Mouse (Mus musculus): ENCODE results near the gene Tubb1. TPM values are rescaled to one million over a fixed set of nuclear protein-coding genes. Genes with fewer than 3 reads are reported as not detected.

Tubb1 gene
- total and polyA plus RNA-seq, 3 experiments = 0.05 TPM; not detected in 2

- DNase-seq (ENCODE audit: low spot score) (no peak), ATAC-seq (ENCODE audit: extremely low read depth, insufficient number of reproducible peaks, low FRiP score, poor library complexity, severe bottlenecking) (no peak)
- H3K36me3 ChIP-seq (replicated peaks) = peaks cover 56% of the 10 kb centered on the region
- no peaks in the 10 kb centered on the region for H3K9me3 ChIP-seq (replicated peaks)
- TF ChIP-seq POLR2AphosphoS5 (IDR thresholded peaks at IDR 0.05; ENCODE audit: insufficient replicate concordance, low read depth, low read length) = no peak
- no peak for TF ChIP-seq TAL1 (conservative IDR thresholded peaks at IDR 0.05; ENCODE audit: low read depth, low read length)
- TF ChIP-seq GATA2 (IDR thresholded peaks at IDR 0.05; ENCODE audit: borderline replicate concordance, low read depth, low read length) = no peak
- no peak for TF ChIP-seq CTCF (IDR thresholded peaks at IDR 0.05; ENCODE audit: low read depth, low read length)
- TF ChIP-seq GATA1 (IDR thresholded peaks at IDR 0.05; ENCODE audit: borderline replicate concordance, low read length) = no peak
- H3K27me3 ChIP-seq (ENCODE audit: insufficient read depth, low read length) = peaks cover 24% of the 10 kb centered on the region
- H3K4me1 ChIP-seq (ENCODE audit: insufficient read depth, low read depth, low read length) = peaks cover 26% of the 10 kb centered on the region
- no peak overlapping the region for H3K4me3 ChIP-seq (ENCODE audit: low read depth, low read length)
Measured at GRCm38 (mm10) chr2:174436076-174436701, 14.3 kb upstream of the Tubb1 start.

GRCm38 (mm10) chr2:174436916-174437696 is 13.4 kb upstream of the Tubb1 start:
- Histone ChIP-seq H3K9me3 (replicated peaks) (no peaks in the 10 kb centered on the region), H3K4me3 (ENCODE audit: low read depth, low read length) (no peak overlapping the region), H3K4me1 (ENCODE audit: insufficient read depth, low read depth, low read length) (peaks cover 26% of the 10 kb centered on the region), H3K27me3 (ENCODE audit: insufficient read depth, low read length) (peaks cover 28% of the 10 kb centered on the region), H3K36me3 (replicated peaks) (peaks cover 54% of the 10 kb centered on the region)
- ATAC-seq (ENCODE audit: extremely low read depth, insufficient number of reproducible peaks, low FRiP score, poor library complexity, severe bottlenecking) (no peak), DNase-seq (ENCODE audit: low spot score) (no peak)
- TF ChIP-seq GATA2 (IDR thresholded peaks at IDR 0.05; ENCODE audit: borderline replicate concordance, low read depth, low read length) (no peak), POLR2AphosphoS5 (IDR thresholded peaks at IDR 0.05; ENCODE audit: insufficient replicate concordance, low read depth, low read length) (no peak), GATA1 (IDR thresholded peaks at IDR 0.05; ENCODE audit: borderline replicate concordance, low read length) (no peak), TAL1 (conservative IDR thresholded peaks at IDR 0.05; ENCODE audit: low read depth, low read length) (no peak), CTCF (IDR thresholded peaks at IDR 0.05; ENCODE audit: low read depth, low read length) (no peak)

GRCm38 (mm10) chr2:174437697-174437982 is 12.9 kb upstream of the Tubb1 start:
- H3K9me3 ChIP-seq (replicated peaks) = no peaks in the 10 kb centered on the region
- peak overlapping the region; percentile 77; the same call in 1 of the 2 replicates for H3K4me3 ChIP-seq (ENCODE audit: low read depth, low read length)
- no peak for DNase-seq (ENCODE audit: low spot score)
- ATAC-seq (ENCODE audit: extremely low read depth, insufficient number of reproducible peaks, low FRiP score, poor library complexity, severe bottlenecking) = no peak
- peaks cover 28% of the 10 kb centered on the region for H3K4me1 ChIP-seq (ENCODE audit: insufficient read depth, low read depth, low read length)
- peaks cover 31% of the 10 kb centered on the region for H3K27me3 ChIP-seq (ENCODE audit: insufficient read depth, low read length)
- H3K36me3 ChIP-seq (replicated peaks) = peaks cover 49% of the 10 kb centered on the region
- no peak for TF ChIP-seq TAL1 (conservative IDR thresholded peaks at IDR 0.05; ENCODE audit: low read depth, low read length)

GRCm38 (mm10) chr2:174438181-174438580 is 12.3 kb upstream of the Tubb1 start:
- Histone ChIP-seq H3K4me3 (ENCODE audit: low read depth, low read length) (peak overlapping the region; percentile 77), H3K27me3 (ENCODE audit: insufficient read depth, low read length) (peaks cover 33% of the 10 kb centered on the region), H3K36me3 (replicated peaks) (peaks cover 45% of the 10 kb centered on the region), H3K9me3 (replicated peaks) (no peaks in the 10 kb centered on the region), H3K4me1 (ENCODE audit: insufficient read depth, low read depth, low read length) (peaks cover 28% of the 10 kb centered on the region)
- DNase-seq (ENCODE audit: low spot score) (no peak), ATAC-seq (ENCODE audit: extremely low read depth, insufficient number of reproducible peaks, low FRiP score, poor library complexity, severe bottlenecking) (no peak)
- TF ChIP-seq POLR2AphosphoS5 (IDR thresholded peaks at IDR 0.05; ENCODE audit: insufficient replicate concordance, low read depth, low read length) = no peak
- no peak for TF ChIP-seq GATA1 (IDR thresholded peaks at IDR 0.05; ENCODE audit: borderline replicate concordance, low read length)
- TF ChIP-seq GATA2 (IDR thresholded peaks at IDR 0.05; ENCODE audit: borderline replicate concordance, low read depth, low read length) = no peak
- no peak for TF ChIP-seq TAL1 (conservative IDR thresholded peaks at IDR 0.05; ENCODE audit: low read depth, low read length)
- no peak for TF ChIP-seq CTCF (IDR thresholded peaks at IDR 0.05; ENCODE audit: low read depth, low read length)

- DNase-seq (ENCODE audit: low spot score) (peak; percentile 57), ATAC-seq (ENCODE audit: extremely low read depth, insufficient number of reproducible peaks, low FRiP score, poor library complexity, severe bottlenecking) (peak; percentile 52)
- Histone ChIP-seq H3K36me3 (replicated peaks) (peaks cover 38% of the 10 kb centered on the region), H3K9me3 (replicated peaks) (no peaks in the 10 kb centered on the region), H3K27me3 (ENCODE audit: insufficient read depth, low read length) (peaks cover 39% of the 10 kb centered on the region), H3K4me3 (ENCODE audit: low read depth, low read length) (peak within 1 kb of the TSS; percentile 77), H3K4me1 (ENCODE audit: insufficient read depth, low read depth, low read length) (peaks cover 28% of the 10 kb centered on the region)
- TF ChIP-seq CTCF (IDR thresholded peaks at IDR 0.05; ENCODE audit: low read depth, low read length) = no peak
- no peak for TF ChIP-seq TAL1 (conservative IDR thresholded peaks at IDR 0.05; ENCODE audit: low read depth, low read length)
- no peak for TF ChIP-seq GATA1 (IDR thresholded peaks at IDR 0.05; ENCODE audit: borderline replicate concordance, low read length)
- no peak for TF ChIP-seq POLR2AphosphoS5 (IDR thresholded peaks at IDR 0.05; ENCODE audit: insufficient replicate concordance, low read depth, low read length)
- no peak for TF ChIP-seq GATA2 (IDR thresholded peaks at IDR 0.05; ENCODE audit: borderline replicate concordance, low read depth, low read length)
Measured at GRCm38 (mm10) chr2:174438737-174439449, 11.6 kb upstream of the Tubb1 start, which contains the start of gene Ctsz. Gene Ctsz (minus strand): TSS chr2:174439039.

- Histone ChIP-seq H3K9me3 (replicated peaks) (no peaks in the 10 kb centered on the region), H3K27me3 (ENCODE audit: insufficient read depth, low read length) (peaks cover 45% of the 10 kb centered on the region), H3K36me3 (replicated peaks) (peaks cover 33% of the 10 kb centered on the region), H3K4me1 (ENCODE audit: insufficient read depth, low read depth, low read length) (peaks cover 28% of the 10 kb centered on the region), H3K4me3 (ENCODE audit: low read depth, low read length) (no peak overlapping the region)
- TF ChIP-seq POLR2AphosphoS5 (IDR thresholded peaks at IDR 0.05; ENCODE audit: insufficient replicate concordance, low read depth, low read length) (no peak), TAL1 (conservative IDR thresholded peaks at IDR 0.05; ENCODE audit: low read depth, low read length) (no peak), GATA1 (IDR thresholded peaks at IDR 0.05; ENCODE audit: borderline replicate concordance, low read length) (no peak), CTCF (IDR thresholded peaks at IDR 0.05; ENCODE audit: low read depth, low read length) (no peak), GATA2 (IDR thresholded peaks at IDR 0.05; ENCODE audit: borderline replicate concordance, low read depth, low read length) (no peak)
- DNase-seq (ENCODE audit: low spot score) (no peak), ATAC-seq (ENCODE audit: extremely low read depth, insufficient number of reproducible peaks, low FRiP score, poor library complexity, severe bottlenecking) (no peak)
Measured at GRCm38 (mm10) chr2:174439450-174439838, 11.1 kb upstream of the Tubb1 start.
